Mouse (Mus musculus) MEL (cell line): ENCODE results near the gene Sptbn4. TPM values are rescaled to one million over a fixed set of nuclear protein-coding genes. Genes with fewer than 3 reads are reported as not detected.

Source experiments
- DNase-seq: peaks from one replicate; pipeline ENCODE4 v3.0.0; 2011; ENCODE audit warnings: low read depth, low spot score
- H3K27ac ChIP-seq: 2 replicates; pipeline ENCODE4 v1.5.1; 2012; ENCODE audit warnings: low read depth, mild to moderate bottlenecking, control low read depth, low read length, moderate library complexity; ENCODE audit not compliant: control insufficient read depth
- H3K27me3 ChIP-seq, 2 experiments: fragments of 150-350 bp in 1 of 2; sonication (generic) in 1 of 2; 2 replicates each; pipeline ENCODE4 v1.6.1; 2012; ENCODE audit warnings: low read length in 2 of 2, mild to moderate bottlenecking in 2 of 2, improper control_type of control experiment in 1 of 2, moderate library complexity in 1 of 2; ENCODE audit not compliant: insufficient read depth in 2 of 2, control insufficient read depth in 1 of 2
- H3K36me3 ChIP-seq, 2 experiments: 2 replicates each; pipeline ENCODE4 v1.6.1; 2012 to 2014; ENCODE audit warnings: low read length in 2 of 2, improper control_type of control experiment in 1 of 2, inconsistent platforms in 1 of 2, mild to moderate bottlenecking in 1 of 2; ENCODE audit not compliant: insufficient read depth in 2 of 2, control insufficient read depth in 1 of 2
- H3K4me1 ChIP-seq, 2 experiments: fragments of 150-350 bp in 1 of 2; sonication (generic) in 1 of 2; 2 replicates each; pipeline ENCODE4 v1.6.1; 2012; ENCODE audit warnings: low read length in 2 of 2, improper control_type of control experiment in 1 of 2, mild to moderate bottlenecking in 1 of 2; ENCODE audit not compliant: insufficient read depth in 2 of 2, control insufficient read depth in 1 of 2
- H3K4me3 ChIP-seq, 2 experiments: fragments of 150-350 bp in 1 of 2; sonication (generic) in 1 of 2; 2 replicates each; pipeline ENCODE4 v1.5.1; 2012; ENCODE audit warnings: low read depth in 2 of 2, low read length in 2 of 2, mild to moderate bottlenecking in 2 of 2, moderate library complexity in 2 of 2, control low read depth in 1 of 2, improper control_type of control experiment in 1 of 2; ENCODE audit not compliant: control insufficient read depth in 1 of 2, insufficient read depth in 1 of 2
- H3K79me2 ChIP-seq: 2 replicates; pipeline ENCODE4 v1.6.1; 2012; ENCODE audit warnings: mild to moderate bottlenecking, low read length, moderate library complexity; ENCODE audit not compliant: control insufficient read depth, poor library complexity, insufficient read depth
- H3K9ac ChIP-seq: 2 replicates; pipeline ENCODE4 v1.6.1; 2012; ENCODE audit warnings: low read depth, mild to moderate bottlenecking, control low read depth, low read length, moderate library complexity; ENCODE audit not compliant: control insufficient read depth, poor library complexity, severe bottlenecking
- H3K9me3 ChIP-seq: fragments of 150-350 bp; sonication (generic); replicated peaks from 2 replicates; pipeline ENCODE4 v1.6.1; 2012; ENCODE audit warnings: mild to moderate bottlenecking, low read length, improper control_type of control experiment, moderate library complexity; ENCODE audit not compliant: insufficient read depth
- BHLHE40 ChIP-seq: IDR thresholded peaks from 2 replicates; pipeline ENCODE4 v1.6.1; 2012; ENCODE audit warnings: low read depth, mild to moderate bottlenecking, inconsistent platforms, low read length, improper control_type of control experiment, borderline replicate concordance
- CHD1 ChIP-seq: IDR thresholded peaks from 2 replicates; pipeline ENCODE4 v1.6.1; 2012; ENCODE audit warnings: low read depth, mild to moderate bottlenecking, inconsistent platforms, low read length, improper control_type of control experiment
- CHD2 ChIP-seq: IDR thresholded peaks from 2 replicates; pipeline ENCODE4 v1.6.1; 2011; ENCODE audit warnings: low read length, improper control_type of control experiment
- ELF1 ChIP-seq: IDR thresholded peaks from 2 replicates; pipeline ENCODE4 v1.6.1; 2014; ENCODE audit warnings: low read depth, mild to moderate bottlenecking, inconsistent platforms, low read length, improper control_type of control experiment, moderate library complexity
- EP300 ChIP-seq, 2 experiments: IDR thresholded peaks; 2 replicates each; pipeline ENCODE4 v1.6.1; 2011; ENCODE audit warnings: improper control_type of control experiment in 2 of 2, low read length in 2 of 2, low read depth in 1 of 2, mild to moderate bottlenecking in 1 of 2
- ETS1 ChIP-seq: IDR thresholded peaks from 2 replicates; pipeline ENCODE4 v1.6.1; 2012; ENCODE audit warnings: low read depth, mild to moderate bottlenecking, inconsistent platforms, low read length, improper control_type of control experiment, moderate library complexity
- GABPA ChIP-seq: IDR thresholded peaks from 2 replicates; pipeline ENCODE4 v1.6.1; 2012; ENCODE audit warnings: low read depth, mild to moderate bottlenecking, inconsistent platforms, low read length, improper control_type of control experiment, moderate library complexity
- GATA1 ChIP-seq: IDR thresholded peaks from 2 replicates; pipeline ENCODE4 v1.6.1; 2011; ENCODE audit warnings: low read depth, low read length, improper control_type of control experiment
- HCFC1 ChIP-seq: IDR thresholded peaks from 2 replicates; pipeline ENCODE4 v1.6.1; 2012; ENCODE audit warnings: low read depth, mild to moderate bottlenecking, inconsistent platforms, low read length, improper control_type of control experiment, moderate library complexity
- KAT2A ChIP-seq: conservative IDR thresholded peaks from 2 replicates; pipeline ENCODE4 v1.6.1; 2012; ENCODE audit warnings: low read depth, low read length, improper control_type of control experiment, inconsistent platforms
- MAFK ChIP-seq: IDR thresholded peaks from 2 replicates; pipeline ENCODE4 v1.6.1; 2011; ENCODE audit warnings: low read depth, mild to moderate bottlenecking, low read length, improper control_type of control experiment, borderline replicate concordance
- MAX ChIP-seq: IDR thresholded peaks from 2 replicates; pipeline ENCODE4 v1.6.1; 2011; ENCODE audit warnings: low read length, improper control_type of control experiment
- MAZ ChIP-seq: IDR thresholded peaks from 2 replicates; pipeline ENCODE4 v1.6.1; 2012; ENCODE audit warnings: low read depth, mild to moderate bottlenecking, inconsistent platforms, low read length, improper control_type of control experiment
- MEF2A ChIP-seq: IDR thresholded peaks from 2 replicates; pipeline ENCODE4 v1.6.1; 2014; ENCODE audit warnings: low read depth, mild to moderate bottlenecking, inconsistent platforms, low read length, improper control_type of control experiment; ENCODE audit not compliant: poor library complexity, insufficient replicate concordance, severe bottlenecking; ENCODE audit errors: extremely low read depth
- MXI1 ChIP-seq: IDR thresholded peaks from 2 replicates; pipeline ENCODE4 v1.6.1; 2011; ENCODE audit warnings: mild to moderate bottlenecking, low read depth, low read length, improper control_type of control experiment
- MYB ChIP-seq: IDR thresholded peaks from 2 replicates; pipeline ENCODE4 v1.6.1; 2011; ENCODE audit warnings: mild to moderate bottlenecking, low read depth, low read length, improper control_type of control experiment
- MYC ChIP-seq: IDR thresholded peaks from 2 replicates; pipeline ENCODE4 v1.6.1; 2011; ENCODE audit warnings: low read depth, mild to moderate bottlenecking, low read length, improper control_type of control experiment, moderate library complexity
- NELFE ChIP-seq: IDR thresholded peaks from 2 replicates; pipeline ENCODE4 v1.6.1; 2011; ENCODE audit warnings: low read depth, low read length, improper control_type of control experiment
- POLR2A ChIP-seq, 2 experiments: IDR thresholded peaks; 2 replicates each; pipeline ENCODE4 v1.6.1; 2011 to 2012; ENCODE audit warnings: low read length in 2 of 2, mild to moderate bottlenecking in 2 of 2, control low read depth in 1 of 2, improper control_type of control experiment in 1 of 2, low read depth in 1 of 2, moderate library complexity in 1 of 2; ENCODE audit not compliant: control insufficient read depth in 1 of 2, insufficient read depth in 1 of 2, poor library complexity in 1 of 2
- POLR2AphosphoS5 ChIP-seq: IDR thresholded peaks from 2 replicates; pipeline ENCODE4 v1.6.1; 2012; ENCODE audit warnings: low read depth, borderline replicate concordance, mild to moderate bottlenecking, inconsistent platforms, low read length, moderate library complexity, mixed read lengths
- RAD21 ChIP-seq: IDR thresholded peaks from 2 replicates; pipeline ENCODE4 v1.6.1; 2011; ENCODE audit warnings: mild to moderate bottlenecking, low read depth, low read length, improper control_type of control experiment
- RCOR1 ChIP-seq: IDR thresholded peaks from 2 replicates; pipeline ENCODE4 v1.6.1; 2012; ENCODE audit warnings: low read depth, mild to moderate bottlenecking, inconsistent platforms, low read length, improper control_type of control experiment
- SIN3A ChIP-seq: IDR thresholded peaks from 2 replicates; pipeline ENCODE4 v1.6.1; 2012; ENCODE audit warnings: low read length, improper control_type of control experiment, inconsistent platforms
- SMC3 ChIP-seq: IDR thresholded peaks from 2 replicates; pipeline ENCODE4 v1.6.1; 2011; ENCODE audit warnings: low read depth, low read length, improper control_type of control experiment
- TAL1 ChIP-seq: IDR thresholded peaks from 2 replicates; pipeline ENCODE4 v1.6.1; 2012; ENCODE audit warnings: mild to moderate bottlenecking, inconsistent platforms, low read length, moderate library complexity, mixed read lengths
- TBP ChIP-seq: IDR thresholded peaks from 2 replicates; pipeline ENCODE4 v1.8.0; 2011; ENCODE audit warnings: low read depth, low read length, improper control_type of control experiment
- TCF12 ChIP-seq: IDR thresholded peaks from 2 replicates; pipeline ENCODE4 v1.6.1; 2014; ENCODE audit warnings: low read depth, mild to moderate bottlenecking, inconsistent platforms, low read length, improper control_type of control experiment, moderate library complexity
- USF2 ChIP-seq, 2 experiments: IDR thresholded peaks; 2 replicates each; pipeline ENCODE4 v1.6.1; 2011 to 2012; ENCODE audit warnings: improper control_type of control experiment in 2 of 2, low read length in 2 of 2, borderline replicate concordance in 1 of 2, inconsistent platforms in 1 of 2, low read depth in 1 of 2, mild to moderate bottlenecking in 1 of 2; ENCODE audit not compliant: insufficient read depth in 1 of 2
- ZMIZ1 ChIP-seq: IDR thresholded peaks from 2 replicates; pipeline ENCODE4 v1.6.1; 2012; ENCODE audit warnings: low read depth, mild to moderate bottlenecking, inconsistent platforms, low read length, improper control_type of control experiment, moderate library complexity
- ZNF384 ChIP-seq: IDR thresholded peaks from 2 replicates; pipeline ENCODE4 v1.6.1; 2012; ENCODE audit warnings: low read depth, mild to moderate bottlenecking, inconsistent platforms, low read length, improper control_type of control experiment
- polyA plus RNA-seq, 2 experiments: library from polyadenylated mRNA; stranded (reverse) in 1 of 2; unstranded in 1 of 2; fragments of >175 nt in 1 of 2; fragments of >200 nt in 1 of 2; gene quantifications; 2 replicates each; pipeline versions ENCODE4 v1.2.1 to v1.2.4; 2012; ENCODE audit warnings: low replicate concordance in 2 of 2, low read depth in 1 of 2; ENCODE audit not compliant: insufficient read length in 2 of 2, insufficient read depth in 1 of 2, missing spikeins in 1 of 2
- total RNA-seq: library from RNA; depleted of rRNA; stranded (reverse); fragments of 300-350 nt; gene quantifications from 2 replicates; pipeline ENCODE4 v1.2.3, GENCODE M21; 2012

Sptbn4 gene
- total and polyA plus RNA-seq, 3 experiments: 0.19 to 0.68 TPM; not detected in 1

- H3K27ac ChIP-seq: peak overlapping the region; percentile 62
- H3K4me3 ChIP-seq: peak overlapping the region; percentile 57 to 74
- peaks cover 10% of the 10 kb centered on the region for H3K79me2 ChIP-seq
- TF ChIP-seq CHD1 (peak; percentile 90; the same call in 1 of the 2 replicates), ETS1 (peak; percentile 24; the same call in 1 of the 2 replicates), MXI1 (peak; percentile 58), BHLHE40 (no peak), HCFC1 (peak; percentile 36; the same call in 1 of the 2 replicates), SIN3A (peak; percentile 85), ZNF384 (peak; percentile 96), MAZ (no peak)
- H3K36me3 ChIP-seq: peaks cover 0 to 39% of the 10 kb centered on the region in 2 experiments; a peak in 2 of 4 replicates
- no peaks in the 10 kb centered on the region for H3K27me3 ChIP-seq
- H3K9ac ChIP-seq: peak overlapping the region; percentile 66
- H3K4me1 ChIP-seq: peaks cover 14 to 32% of the 10 kb centered on the region in 2 experiments
- DNase-seq: peak; percentile 87
- no peaks in the 10 kb centered on the region for H3K9me3 ChIP-seq
These were observed 38.8 kb upstream of the Sptbn4 start for GRCm38 (mm10) chr7:27486102-27486769.

GRCm38 (mm10) chr7:27483860-27484259 is 36.4 kb upstream of the Sptbn4 start:
- DNase-seq: peak; percentile 59
- Histone ChIP-seq H3K79me2 (peaks cover 5% of the 10 kb centered on the region), H3K27me3 (no peaks in the 10 kb centered on the region), H3K27ac (no peak overlapping the region), H3K4me3 (no peak overlapping the region), H3K4me1 (peaks cover 10 to 28% of the 10 kb centered on the region in 2 experiments), H3K9me3 (no peaks in the 10 kb centered on the region), H3K36me3 (peaks cover 0 to 33% of the 10 kb centered on the region in 2 experiments; a peak in 2 of 4 replicates), H3K9ac (no peak overlapping the region)
- TF ChIP-seq TCF12 (no peak), USF2 (IDR thresholded peaks at IDR 0.05; ENCODE audit: borderline replicate concordance in 1 of 2, insufficient read depth in 1 of 2, low read depth in 1 of 2, low read length in 2 of 2) (no peak), BHLHE40 (no peak), ELF1 (no peak), HCFC1 (peak; percentile 44; the same call in 1 of the 2 replicates), MAFK (no peak), SIN3A (no peak), POLR2AphosphoS5 (no peak), KAT2A (no peak), MYC (no peak), POLR2A (IDR thresholded peaks at IDR 0.05; ENCODE audit: control insufficient read depth in 1 of 2, insufficient read depth in 1 of 2, low read depth in 1 of 2, low read length in 2 of 2, poor library complexity in 1 of 2) (peak in 1 of 2 experiments; percentile 36; a peak in 1 of 4 replicates), TAL1 (no peak), ZMIZ1 (no peak), TBP (peak; percentile 41; the same call in 1 of the 2 replicates), GATA1 (no peak), MEF2A (no peak), MXI1 (no peak), GABPA (no peak), RAD21 (no peak), MAX (no peak), RCOR1 (no peak), SMC3 (no peak), MYB (no peak), CHD2 (no peak), EP300 (IDR thresholded peaks at IDR 0.05; ENCODE audit: low read depth in 1 of 2, low read length in 2 of 2) (no peak), NELFE (0 out of 2 replicates have a peak, but pooled peaks have one; percentile 27), CHD1 (no peak)
